Mouse (Mus musculus) limb, embryonic 11.5 days (tissue): ENCODE measurements around the gene Itga6. TPM values are rescaled to one million over a fixed set of nuclear protein-coding genes. Genes with fewer than 3 reads are reported as not detected.
A peak's percentile ranks its signal among the peaks of the same experiment; 100 is the strongest.
"Not testable (repeated sequence)": the region's sequence is repeated elsewhere in the genome, so short reads cannot be mapped to it uniquely, and the experiment has no call there.

Experiments
- ATAC-seq: fragments of 200-750 bp; cut with Nextera tagmentation; 2 replicates; pipeline ENCODE4 v1.8.0; 2017; ENCODE audit warnings: low read depth; ENCODE audit not compliant: insufficient number of reproducible peaks, low FRiP score, low TSS enrichment
- DNase-seq: peaks from one replicate; pipeline ENCODE4 v3.0.0-alpha.2; 2015; ENCODE audit warnings: low spot score
- H3K27ac ChIP-seq: fragments of 300-500 bp; sonication (generic); replicated peaks from 2 replicates; pipeline ENCODE4 v1.5.1; 2014; ENCODE audit warnings: low read depth, mild to moderate bottlenecking, low read length
- H3K27me3 ChIP-seq: fragments of 300-500 bp; sonication (generic); 2 replicates; pipeline ENCODE4 v1.6.1; 2014; ENCODE audit warnings: mild to moderate bottlenecking, low read length, mixed read lengths; ENCODE audit not compliant: control insufficient read depth, insufficient read depth
- H3K36me3 ChIP-seq: fragments of 300-500 bp; sonication (generic); 2 replicates; pipeline ENCODE4 v1.6.1; 2014; ENCODE audit warnings: mild to moderate bottlenecking, low read length, moderate library complexity, mixed read lengths; ENCODE audit not compliant: control insufficient read depth, insufficient read depth
- H3K4me1 ChIP-seq: fragments of 300-500 bp; sonication (generic); 2 replicates; pipeline ENCODE4 v1.6.1; 2014; ENCODE audit warnings: low read length, mixed read lengths; ENCODE audit not compliant: control insufficient read depth, insufficient read depth
- H3K4me2 ChIP-seq: fragments of 300-500 bp; sonication (generic); 2 replicates; pipeline ENCODE4 v1.6.1; 2014; ENCODE audit warnings: low read depth, mild to moderate bottlenecking, moderate library complexity; ENCODE audit not compliant: severe bottlenecking
- H3K4me3 ChIP-seq: fragments of 300-500 bp; sonication (generic); 2 replicates; pipeline ENCODE4 v1.5.1; 2014; ENCODE audit warnings: low read depth, low read length
- H3K9ac ChIP-seq: fragments of 300-500 bp; sonication (generic); 2 replicates; pipeline ENCODE4 v1.6.1; 2014; ENCODE audit warnings: mild to moderate bottlenecking, low read length
- H3K9me3 ChIP-seq: fragments of 300-500 bp; sonication (generic); 2 replicates; pipeline ENCODE4 v1.6.1; 2016; ENCODE audit warnings: low read length; ENCODE audit not compliant: control insufficient read depth
- WGBS: fragments of 180-500 bp; shearing (Covaris S2); extraction: QIAGEN DNeasy Blood & Tissue Kit; methylation state at CpG from one replicate; pipeline ENCODE4 v1.1.7; 2014; 5-methylcytosine and 5-hydroxymethylcytosine counted together
- polyA plus RNA-seq: library from polyadenylated mRNA; unstranded; fragments of >200 nt; fragmentation: Nextera tagmentation; extraction: Ambion mirVana; gene quantifications from 2 replicates; pipeline ENCODE4 v1.2.1, GENCODE M21; 2014

The Itga6 gene
- polyA plus RNA-seq, 1 experiment from 2014 or later, result 28.0 TPM

GRCm38 (mm10) chr2:71892741-71893349, 147.4 kb downstream of the Itga6 start:
- Histone ChIP-seq H3K4me2 (no peak overlapping the region), H3K9ac (no peak overlapping the region), H3K4me3 (no peak overlapping the region), H3K27me3 (no peaks in the 10 kb centered on the region), H3K27ac (no peak overlapping the region), H3K36me3 (peaks cover 5% of the 10 kb centered on the region), H3K4me1 (no peaks in the 10 kb centered on the region), H3K9me3 (no peaks in the 10 kb centered on the region)
- 96% methylated on average over 7 of the region's 7 CpGs for WGBS
- no peak for ATAC-seq
- no peak for DNase-seq

- ATAC-seq, result no peak
- no peaks in the 10 kb centered on the region for H3K27me3 ChIP-seq
- WGBS, result 95% methylated on average over 13 of the region's 13 CpGs
Measured at GRCm38 (mm10) chr2:71895596-71896286, 150.3 kb downstream of the Itga6 start.

GRCm38 (mm10) chr2:71897420-71897819, 152.0 kb downstream of the Itga6 start:
- no peak overlapping the region for H3K4me3 ChIP-seq
- no peaks in the 10 kb centered on the region for H3K9me3 ChIP-seq
- no peak overlapping the region for H3K4me2 ChIP-seq
- no peaks in the 10 kb centered on the region for H3K4me1 ChIP-seq
- H3K27me3 ChIP-seq, result no peaks in the 10 kb centered on the region
- DNase-seq, result no peak
- ATAC-seq, result no peak
- WGBS, result 91% methylated on average over 12 of the region's 12 CpGs
- peaks cover 2% of the 10 kb centered on the region; the same call in 1 of the 2 replicates for H3K36me3 ChIP-seq
- no peak overlapping the region for H3K9ac ChIP-seq
- no peak overlapping the region for H3K27ac ChIP-seq

More at GRCm38 (mm10) chr2:71895596-71896286, 150.3 kb downstream of the Itga6 start:
- Histone ChIP-seq H3K4me3 (no peak overlapping the region), H3K36me3 (peaks cover 3% of the 10 kb centered on the region; the same call in 1 of the 2 replicates), H3K27ac (no peak overlapping the region), H3K9me3 (no peaks in the 10 kb centered on the region), H3K4me1 (no peaks in the 10 kb centered on the region), H3K9ac (no peak overlapping the region), H3K4me2 (no peak overlapping the region)
- DNase-seq, result no peak

GRCm38 (mm10) chr2:71898335-71898856, 153.0 kb downstream of the Itga6 start:
- whole genome bisulfite sequencing, result 64% methylated on average over 8 of the region's 8 CpGs
- Histone ChIP-seq H3K4me3 (no peak overlapping the region), H3K4me1 (no peaks in the 10 kb centered on the region), H3K4me2 (no peak overlapping the region), H3K27me3 (no peaks in the 10 kb centered on the region), H3K36me3 (no peaks in the 10 kb centered on the region; the same call in 1 of the 2 replicates), H3K9me3 (no peaks in the 10 kb centered on the region), H3K9ac (no peak overlapping the region), H3K27ac (no peak overlapping the region)
- ATAC-seq (no peak), DNase-seq (peak; percentile 38)

- Histone ChIP-seq H3K4me1 (no peaks in the 10 kb centered on the region), H3K27me3 (no peaks in the 10 kb centered on the region), H3K36me3 (no peaks in the 10 kb centered on the region), H3K9ac (no peak overlapping the region), H3K4me3 (no peak overlapping the region), H3K4me2 (no peak overlapping the region), H3K27ac (no peak overlapping the region), H3K9me3 (no peaks in the 10 kb centered on the region)
- WGBS, result 91% methylated on average over 15 of the region's 15 CpGs
- no peak for DNase-seq
- ATAC-seq, result no peak
Measured at GRCm38 (mm10) chr2:71899886-71900285, 154.5 kb downstream of the Itga6 start.

GRCm38 (mm10) chr2:71905154-71905553, 159.7 kb downstream of the Itga6 start:
- no peaks in the 10 kb centered on the region for H3K9me3 ChIP-seq
- H3K4me1 ChIP-seq, result no peaks in the 10 kb centered on the region
- H3K27ac ChIP-seq, result no peak overlapping the region
- no peak for DNase-seq
- H3K4me3 ChIP-seq, result no peak overlapping the region
- no peak overlapping the region for H3K4me2 ChIP-seq
- H3K27me3 ChIP-seq, result no peaks in the 10 kb centered on the region
- ATAC-seq, result no peak
- WGBS, result 92% methylated on average over 7 of the region's 7 CpGs
- H3K9ac ChIP-seq, result no peak overlapping the region
- no peaks in the 10 kb centered on the region for H3K36me3 ChIP-seq

GRCm38 (mm10) chr2:71906356-71906755, 160.9 kb downstream of the Itga6 start:
- not testable (repeated sequence) for H3K9ac ChIP-seq, H3K36me3 ChIP-seq, DNase-seq, H3K4me3 ChIP-seq, H3K4me1 ChIP-seq, H3K27ac ChIP-seq, H3K9me3 ChIP-seq, H3K4me2 ChIP-seq, H3K27me3 ChIP-seq, ATAC-seq
- 91% methylated on average over 8 of the region's 8 CpGs for WGBS
